Mouse (Mus musculus) c-Kit-positive CD71-negative TER-119-negative erythroid progenitor cells, embryonic 14.5 days (primary cell): ENCODE results near the gene Opalin.

Experiments
- DNase-seq: peaks from one replicate; pipeline ENCODE4 v3.0.0-alpha.2; 2013; ENCODE audit warnings: low read depth

Opalin gene

DNA sequence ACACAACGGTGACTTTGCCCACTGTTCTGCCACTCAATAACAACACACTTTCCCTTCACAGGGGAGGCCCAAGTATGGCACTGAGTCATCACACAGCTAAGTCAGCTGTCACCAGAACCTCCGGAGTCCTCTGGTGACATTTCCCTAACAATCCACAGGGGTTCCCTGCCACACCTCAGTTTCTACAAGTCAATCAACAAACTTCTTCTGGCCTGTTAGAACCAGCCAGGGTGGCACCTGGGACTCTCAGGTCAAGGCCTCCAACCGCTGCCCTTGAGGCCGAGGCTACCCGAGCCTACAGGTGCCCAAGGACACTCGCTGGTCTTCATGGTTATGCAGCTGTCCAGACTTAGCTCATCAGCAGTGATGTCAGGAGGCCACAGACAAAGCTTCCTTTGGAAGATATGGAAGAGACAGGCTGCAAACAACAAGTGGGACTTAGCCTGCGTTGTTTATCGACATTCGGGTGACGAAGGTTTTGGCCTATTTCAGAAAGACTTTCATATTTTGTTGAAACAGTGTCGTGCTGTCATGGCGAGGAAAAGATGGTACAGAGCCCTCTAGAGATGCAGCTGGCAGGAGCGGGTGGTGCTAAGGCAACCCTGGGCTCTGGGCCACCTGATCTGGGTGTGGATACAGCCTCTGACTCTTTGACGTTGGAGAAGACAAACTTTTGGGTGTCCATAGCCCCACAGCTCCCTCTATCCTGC is 3.0 kb downstream of the Opalin start:
- DNase-seq, result no peak

GRCm38 (mm10) chr19:41071500-41071899 is 5.4 kb downstream of the Opalin start:
- peak; percentile 97 for DNase-seq

- DNase-seq, result no peak
Measured at GRCm38 (mm10) chr19:41054702-41055101, 22.2 kb downstream of the Opalin start.

DNA sequence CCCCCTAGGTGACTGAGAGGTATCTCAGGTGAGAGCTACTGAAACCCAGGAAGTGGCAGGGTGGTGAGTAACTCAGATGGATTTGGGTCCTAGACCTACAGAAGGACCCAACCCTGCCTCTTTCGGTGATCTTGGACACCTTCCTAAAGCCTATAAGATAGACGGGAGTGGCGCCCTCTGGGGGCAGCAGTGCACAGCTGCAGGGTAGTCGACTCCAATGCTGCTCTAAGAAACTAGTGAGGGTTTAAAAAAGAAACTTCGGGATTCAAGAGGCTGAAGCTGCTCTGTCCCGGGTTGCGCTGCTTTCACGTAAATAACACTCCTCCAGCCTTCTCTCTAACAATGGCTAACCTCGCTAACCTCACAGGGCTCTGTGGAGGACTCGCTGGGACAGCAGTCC is 23.4 kb downstream of the Opalin start:
- DNase-seq, result peak; percentile 64

DNA sequence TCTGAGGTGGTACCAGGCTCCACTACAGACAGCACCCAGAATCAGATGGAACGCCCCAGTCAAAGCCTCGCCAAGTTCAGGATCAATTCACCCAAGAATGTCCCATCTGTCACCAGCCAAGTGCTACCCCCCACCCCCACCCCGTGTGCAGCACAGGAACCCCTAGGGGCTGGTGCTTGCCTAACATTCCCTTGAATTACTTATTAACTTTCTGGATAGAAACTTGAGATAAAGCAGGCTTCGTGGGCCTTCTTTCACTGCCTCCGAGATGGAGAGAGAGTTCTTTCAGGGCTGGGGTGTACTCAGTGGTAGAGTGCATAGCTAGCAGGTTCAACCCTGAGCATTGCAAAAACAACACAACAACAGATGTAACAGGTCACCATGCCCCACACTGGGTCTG is 24.7 kb downstream of the Opalin start:
- no peak for DNase-seq

- no peak for DNase-seq
Measured at GRCm38 (mm10) chr19:41051714-41052113, 25.2 kb downstream of the Opalin start.

GRCm38 (mm10) chr19:41048187-41048559 is 28.7 kb downstream of the Opalin start:
- no peak for DNase-seq

- DNase-seq, result no peak
Measured at GRCm38 (mm10) chr19:41047437-41048186, 29.3 kb downstream of the Opalin start.

GRCm38 (mm10) chr19:41045091-41045770 is 31.7 kb downstream of the Opalin start:
- no peak for DNase-seq

GRCm38 (mm10) chr19:41039110-41039509 is 37.8 kb downstream of the Opalin start:
- no peak for DNase-seq

DNA sequence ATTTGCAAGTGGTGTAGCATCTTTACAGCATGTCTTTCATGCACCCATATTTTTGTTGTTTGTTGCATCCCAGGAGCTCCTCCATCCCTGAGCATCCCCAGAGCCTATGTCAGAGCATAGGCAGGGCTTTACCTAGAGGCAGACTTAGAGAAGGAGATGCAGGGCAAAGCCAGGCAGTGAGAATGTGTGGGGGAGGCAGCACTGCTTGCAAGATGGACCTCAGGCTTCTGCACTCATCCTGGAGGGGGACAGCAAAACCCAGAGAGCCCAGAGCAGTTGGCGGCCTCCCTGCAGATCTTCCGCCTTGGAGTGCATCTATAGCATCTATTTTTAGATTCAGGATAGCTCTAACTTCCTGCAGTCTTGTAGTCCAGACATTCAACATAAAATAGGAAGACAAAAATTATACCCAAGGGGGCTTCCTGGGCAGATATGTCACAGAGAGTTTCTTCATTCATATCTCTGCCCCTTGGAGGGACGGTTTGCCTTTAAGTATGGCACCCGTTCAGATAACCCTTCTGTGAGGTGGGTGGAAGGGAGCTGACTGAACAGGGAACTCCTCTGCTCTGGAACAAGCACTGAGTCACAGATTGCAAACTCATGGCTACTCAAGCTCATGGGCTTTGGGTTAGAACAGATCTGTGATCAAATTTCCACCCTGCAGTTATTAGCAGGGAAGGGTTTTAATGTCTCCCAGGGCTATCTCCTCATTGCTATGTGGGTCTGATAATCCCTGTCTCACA is 40.9 kb downstream of the Opalin start:
- DNase-seq, result no peak

- DNase-seq, result no peak
Measured at GRCm38 (mm10) chr19:41031869-41032268, 45.0 kb downstream of the Opalin start.

DNA sequence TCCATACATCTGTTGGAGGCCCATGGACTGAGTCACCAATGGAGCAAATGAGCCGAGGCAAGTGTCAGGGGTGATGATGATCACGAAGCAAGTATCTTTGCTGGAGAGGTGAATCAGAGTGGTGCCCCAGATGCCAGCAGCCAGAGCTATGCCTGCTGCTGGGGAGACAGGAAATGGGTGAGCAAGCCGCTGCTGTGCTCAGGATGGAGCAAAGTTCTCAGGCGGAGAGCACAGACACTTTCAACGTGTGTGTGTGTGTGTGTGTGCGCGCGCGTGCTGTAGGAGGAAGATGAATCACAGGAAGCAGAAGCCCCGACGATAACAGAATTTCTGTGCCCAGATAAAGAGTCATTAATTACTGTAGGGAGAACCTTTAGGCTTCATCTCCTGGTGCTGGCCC is 45.9 kb downstream of the Opalin start:
- DNase-seq, result peak; percentile 55

DNA sequence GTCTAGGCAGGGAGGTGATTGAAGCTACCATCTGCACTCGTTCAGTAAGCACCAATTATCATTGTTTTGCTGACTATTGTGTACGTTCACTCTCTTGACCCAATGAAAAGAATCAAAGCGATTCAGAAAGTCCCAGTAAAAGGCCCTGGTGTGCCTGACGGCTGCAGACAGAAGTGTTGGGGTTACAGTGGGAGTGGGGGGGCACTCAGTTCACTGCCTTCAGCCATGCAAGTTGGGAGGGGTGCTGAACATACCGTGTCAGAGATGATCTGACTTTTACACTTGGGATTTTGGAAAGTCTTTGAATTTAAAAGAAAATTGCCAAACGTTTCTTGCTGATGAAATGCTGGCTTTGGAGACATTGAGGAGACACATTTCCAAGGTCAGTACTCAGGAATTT is 46.8 kb downstream of the Opalin start:
- no peak for DNase-seq

DNA sequence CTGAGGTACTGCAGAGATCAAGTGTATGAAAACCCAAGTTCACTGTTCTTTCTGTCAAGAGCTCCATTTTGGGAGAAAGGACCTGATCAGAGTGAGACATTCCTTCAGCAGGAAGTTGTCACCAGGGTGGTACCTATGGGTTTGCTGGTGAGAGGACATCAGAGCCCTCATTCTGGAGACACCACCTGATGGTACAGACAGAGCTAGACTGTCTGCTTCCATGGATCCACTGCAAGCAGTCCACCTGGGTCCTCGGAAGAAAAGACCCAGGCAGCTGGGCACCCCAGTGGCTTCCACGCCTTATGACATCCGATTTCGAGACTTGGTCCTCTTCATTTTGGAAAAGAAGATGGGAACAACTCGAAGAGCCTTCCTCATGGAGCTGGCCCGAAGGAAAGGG is 47.7 kb downstream of the Opalin start, which contains the start of gene Dntt:
Gene Dntt, plus strand, starts transcription at position 57 of the 400 bp plus-strand sequence.
- no peak for DNase-seq

DNA sequence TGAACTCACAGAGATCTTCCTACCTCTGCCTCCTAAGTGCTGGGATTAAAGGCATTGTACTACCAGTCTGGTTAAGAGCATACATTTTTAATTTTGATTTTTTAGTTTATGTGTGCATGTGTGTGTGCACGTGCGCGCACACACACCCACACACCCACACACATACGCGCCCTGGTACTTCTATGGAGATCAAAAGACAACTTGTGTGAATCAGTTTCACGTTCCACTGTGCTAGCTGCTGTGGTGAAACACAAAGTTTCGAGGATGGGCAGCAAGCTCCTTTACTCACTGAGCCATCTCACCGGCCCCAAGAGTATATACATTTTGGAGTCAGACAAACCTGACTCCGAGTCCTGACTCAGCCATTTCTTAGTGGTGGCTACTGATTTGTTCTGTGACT is 49.3 kb downstream of the Opalin start:
- DNase-seq, result no peak

GRCm38 (mm10) chr19:41027024-41027423 is 49.9 kb downstream of the Opalin start:
- no peak for DNase-seq

GRCm38 (mm10) chr19:41026551-41026950 is 50.4 kb downstream of the Opalin start:
- no peak for DNase-seq

DNA sequence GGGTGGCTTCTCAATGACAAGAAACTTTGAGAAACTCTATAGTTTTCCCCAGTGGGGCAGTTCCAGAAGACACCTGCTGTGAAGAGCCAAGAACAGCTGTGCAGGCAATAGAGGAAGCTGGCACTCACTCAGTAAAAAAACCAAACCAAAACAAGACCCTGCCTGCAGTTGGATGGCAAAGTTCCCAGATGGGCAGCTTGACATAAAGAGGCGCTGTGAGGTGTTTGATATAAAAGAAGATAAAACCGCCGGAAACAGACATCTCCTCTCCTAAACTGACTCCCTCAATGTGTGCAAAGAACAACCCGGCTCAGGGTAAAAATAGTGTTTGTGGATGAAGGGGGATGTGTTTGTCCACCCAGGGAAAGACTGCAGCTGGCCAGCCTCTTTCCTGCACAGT is 54.7 kb downstream of the Opalin start:
- no peak for DNase-seq

GRCm38 (mm10) chr19:41020537-41020936 is 56.4 kb downstream of the Opalin start:
- no peak for DNase-seq

- DNase-seq, result no peak
Measured at GRCm38 (mm10) chr19:41019164-41019675, 57.7 kb downstream of the Opalin start.
